Mouse (Mus musculus): ENCODE results near the gene Gm49711. TPM values are rescaled to one million over a fixed set of nuclear protein-coding genes. Genes with fewer than 3 reads are reported as not detected.
A peak's percentile ranks its signal among the peaks of the same experiment; 100 is the strongest.
"Not testable (repeated sequence)": the region's sequence is repeated elsewhere in the genome, so short reads cannot be mapped to it uniquely, and the experiment has no call there.

Gene Gm49711
- polyA plus RNA-seq, 1 experiment: not detected

- Histone ChIP-seq H3K36me3 (ENCODE audit: control insufficient read depth, insufficient read depth, low read length, poor library complexity, severe bottlenecking) (0 out of 2 replicates have a peak, but pooled peaks cover 5% of the 10 kb centered on the region), H3K27ac (ENCODE audit: insufficient read depth, low read length) (no peak overlapping the region), H3K9me3 (replicated peaks; ENCODE audit: control insufficient read depth, insufficient read depth, low read length, poor library complexity, severe bottlenecking) (no peaks in the 10 kb centered on the region), H3K4me3 (ENCODE audit: low read depth, low read length) (no peak overlapping the region), H3K27me3 (ENCODE audit: control insufficient read depth, insufficient read depth, low read length, poor library complexity, severe bottlenecking) (no peaks in the 10 kb centered on the region), H3K4me1 (ENCODE audit: control insufficient read depth, insufficient read depth, low read length) (no peaks in the 10 kb centered on the region), H3K9ac (ENCODE audit: low read depth, poor library complexity, severe bottlenecking) (no peak overlapping the region)
- TF ChIP-seq CTCF (IDR thresholded peaks at IDR 0.05; ENCODE audit: low read depth, low read length): no peak
Measured at GRCm38 (mm10) chr16:92100111-92100510, 42.0 kb downstream of the Gm49711 start.

GRCm38 (mm10) chr16:92102115-92102514 is 44.0 kb downstream of the Gm49711 start:
- 0 out of 2 replicates have a peak, but pooled peaks cover 5% of the 10 kb centered on the region for H3K36me3 ChIP-seq (ENCODE audit: control insufficient read depth, insufficient read depth, low read length, poor library complexity, severe bottlenecking)

GRCm38 (mm10) chr16:92102931-92103330 is 44.8 kb downstream of the Gm49711 start:
- H3K27ac ChIP-seq (ENCODE audit: insufficient read depth, low read length): 0 out of 2 replicates have a peak overlapping the region, but pooled peaks have one; percentile 10

More at GRCm38 (mm10) chr16:92102115-92102514, 44.0 kb downstream of the Gm49711 start:
- no peaks in the 10 kb centered on the region for H3K4me1 ChIP-seq (ENCODE audit: control insufficient read depth, insufficient read depth, low read length)
- no peak for TF ChIP-seq EP300 (IDR thresholded peaks at IDR 0.05; ENCODE audit: insufficient read depth, low read depth, low read length)
- no peak for TF ChIP-seq CTCF (IDR thresholded peaks at IDR 0.05; ENCODE audit: low read depth, low read length)
- no peak for TF ChIP-seq POLR2A (IDR thresholded peaks at IDR 0.05; ENCODE audit: insufficient read depth, low read length)
- H3K9me3 ChIP-seq (replicated peaks; ENCODE audit: control insufficient read depth, insufficient read depth, low read length, poor library complexity, severe bottlenecking): no peaks in the 10 kb centered on the region
- no peak overlapping the region for H3K4me3 ChIP-seq (ENCODE audit: low read depth, low read length)
- no peaks in the 10 kb centered on the region for H3K27me3 ChIP-seq (ENCODE audit: control insufficient read depth, insufficient read depth, low read length, poor library complexity, severe bottlenecking)
- no peak overlapping the region for H3K27ac ChIP-seq (ENCODE audit: insufficient read depth, low read length)
- no peak overlapping the region for H3K9ac ChIP-seq (ENCODE audit: low read depth, poor library complexity, severe bottlenecking)

GRCm38 (mm10) chr16:92103572-92104331 is 45.6 kb downstream of the Gm49711 start:
- TF ChIP-seq CTCF (IDR thresholded peaks at IDR 0.05; ENCODE audit: low read depth, low read length) (no peak), EP300 (IDR thresholded peaks at IDR 0.05; ENCODE audit: insufficient read depth, low read depth, low read length) (no peak), POLR2A (IDR thresholded peaks at IDR 0.05; ENCODE audit: insufficient read depth, low read length) (no peak)
- Histone ChIP-seq H3K27ac (ENCODE audit: insufficient read depth, low read length) (peak overlapping the region; percentile 10), H3K9me3 (replicated peaks; ENCODE audit: control insufficient read depth, insufficient read depth, low read length, poor library complexity, severe bottlenecking) (no peaks in the 10 kb centered on the region), H3K4me3 (ENCODE audit: low read depth, low read length) (no peak overlapping the region), H3K36me3 (ENCODE audit: control insufficient read depth, insufficient read depth, low read length, poor library complexity, severe bottlenecking) (0 out of 2 replicates have a peak, but pooled peaks cover 5% of the 10 kb centered on the region), H3K9ac (ENCODE audit: low read depth, poor library complexity, severe bottlenecking) (no peak overlapping the region), H3K27me3 (ENCODE audit: control insufficient read depth, insufficient read depth, low read length, poor library complexity, severe bottlenecking) (no peaks in the 10 kb centered on the region), H3K4me1 (ENCODE audit: control insufficient read depth, insufficient read depth, low read length) (no peaks in the 10 kb centered on the region)

More at GRCm38 (mm10) chr16:92102931-92103330, 44.8 kb downstream of the Gm49711 start:
- H3K4me3 ChIP-seq (ENCODE audit: low read depth, low read length); H3K4me1 ChIP-seq (ENCODE audit: control insufficient read depth, insufficient read depth, low read length); H3K9me3 ChIP-seq (replicated peaks; ENCODE audit: control insufficient read depth, insufficient read depth, low read length, poor library complexity, severe bottlenecking); H3K9ac ChIP-seq (ENCODE audit: low read depth, poor library complexity, severe bottlenecking); H3K36me3 ChIP-seq (ENCODE audit: control insufficient read depth, insufficient read depth, low read length, poor library complexity, severe bottlenecking); H3K27me3 ChIP-seq (ENCODE audit: control insufficient read depth, insufficient read depth, low read length, poor library complexity, severe bottlenecking): not testable (repeated sequence)

GRCm38 (mm10) chr16:92104332-92104590 is 46.1 kb downstream of the Gm49711 start:
- peak overlapping the region; percentile 10 for H3K27ac ChIP-seq (ENCODE audit: insufficient read depth, low read length)

GRCm38 (mm10) chr16:92104951-92105350 is 46.8 kb downstream of the Gm49711 start:
- no peak overlapping the region for H3K27ac ChIP-seq (ENCODE audit: insufficient read depth, low read length)

More at GRCm38 (mm10) chr16:92104332-92104590, 46.1 kb downstream of the Gm49711 start:
- no peaks in the 10 kb centered on the region for H3K4me1 ChIP-seq (ENCODE audit: control insufficient read depth, insufficient read depth, low read length)
- no peak overlapping the region for H3K4me3 ChIP-seq (ENCODE audit: low read depth, low read length)
- H3K36me3 ChIP-seq (ENCODE audit: control insufficient read depth, insufficient read depth, low read length, poor library complexity, severe bottlenecking): 0 out of 2 replicates have a peak, but pooled peaks cover 5% of the 10 kb centered on the region
- H3K9ac ChIP-seq (ENCODE audit: low read depth, poor library complexity, severe bottlenecking): no peak overlapping the region
- H3K27me3 ChIP-seq (ENCODE audit: control insufficient read depth, insufficient read depth, low read length, poor library complexity, severe bottlenecking): no peaks in the 10 kb centered on the region
- no peak for TF ChIP-seq CTCF (IDR thresholded peaks at IDR 0.05; ENCODE audit: low read depth, low read length)
- TF ChIP-seq EP300 (IDR thresholded peaks at IDR 0.05; ENCODE audit: insufficient read depth, low read depth, low read length): no peak
- no peak for TF ChIP-seq POLR2A (IDR thresholded peaks at IDR 0.05; ENCODE audit: insufficient read depth, low read length)
- no peaks in the 10 kb centered on the region for H3K9me3 ChIP-seq (replicated peaks; ENCODE audit: control insufficient read depth, insufficient read depth, low read length, poor library complexity, severe bottlenecking)

More at GRCm38 (mm10) chr16:92104951-92105350, 46.8 kb downstream of the Gm49711 start:
- no peak overlapping the region for H3K4me3 ChIP-seq (ENCODE audit: low read depth, low read length)
- no peaks in the 10 kb centered on the region for H3K9me3 ChIP-seq (replicated peaks; ENCODE audit: control insufficient read depth, insufficient read depth, low read length, poor library complexity, severe bottlenecking)
- no peaks in the 10 kb centered on the region for H3K4me1 ChIP-seq (ENCODE audit: control insufficient read depth, insufficient read depth, low read length)
- H3K9ac ChIP-seq (ENCODE audit: low read depth, poor library complexity, severe bottlenecking): no peak overlapping the region
- no peak for TF ChIP-seq EP300 (IDR thresholded peaks at IDR 0.05; ENCODE audit: insufficient read depth, low read depth, low read length)
- TF ChIP-seq POLR2A (IDR thresholded peaks at IDR 0.05; ENCODE audit: insufficient read depth, low read length): no peak
- TF ChIP-seq CTCF (IDR thresholded peaks at IDR 0.05; ENCODE audit: low read depth, low read length): no peak
- H3K27me3 ChIP-seq (ENCODE audit: control insufficient read depth, insufficient read depth, low read length, poor library complexity, severe bottlenecking): no peaks in the 10 kb centered on the region
- H3K36me3 ChIP-seq (ENCODE audit: control insufficient read depth, insufficient read depth, low read length, poor library complexity, severe bottlenecking): no peaks in the 10 kb centered on the region
